Mouse (Mus musculus) ES-Bruce4 (cell line): ENCODE results near the gene St3gal3.

Experiments used
- CTCF ChIP-seq: IDR thresholded peaks from one replicate; pipeline ENCODE4 v1.8.1; 2011; ENCODE audit warnings: low read depth, low read length
- POLR2A ChIP-seq: IDR thresholded peaks from one replicate; pipeline ENCODE4 v1.8.1; 2011; ENCODE audit warnings: low read length; ENCODE audit not compliant: insufficient read depth

- TF ChIP-seq CTCF (no peak), POLR2A (no peak)
Measured at GRCm38 (mm10) chr4:117977371-117977770, 157.3 kb downstream of the St3gal3 start.
